Mouse (Mus musculus) hindbrain, embryonic 13.5 days (tissue): ENCODE data around the gene Gm49673. TPM values are rescaled to one million over a fixed set of nuclear protein-coding genes. Genes with fewer than 3 reads are reported as not detected.
"Not testable (repeated sequence)": the region's sequence is repeated elsewhere in the genome, so short reads cannot be mapped to it uniquely, and the experiment has no call there.

Experiments used
- ATAC-seq: fragments of 200-750 bp; cut with Nextera tagmentation; 2 replicates; pipeline ENCODE4 v1.8.0; 2017; ENCODE audit warnings: moderate TSS enrichment; ENCODE audit not compliant: low FRiP score
- H3K27ac ChIP-seq: fragments of 300-500 bp; sonication (generic); 2 replicates; pipeline ENCODE4 v1.5.1; 2015; ENCODE audit warnings: inconsistent platforms, mild to moderate bottlenecking, moderate library complexity
- H3K27me3 ChIP-seq: fragments of 300-500 bp; sonication (generic); 2 replicates; pipeline ENCODE4 v1.6.1; 2015; ENCODE audit warnings: mild to moderate bottlenecking, inconsistent platforms
- H3K36me3 ChIP-seq: fragments of 300-500 bp; sonication (generic); 2 replicates; pipeline ENCODE4 v1.6.1; 2015; ENCODE audit warnings: mild to moderate bottlenecking, inconsistent platforms
- H3K4me1 ChIP-seq: fragments of 300-500 bp; sonication (generic); replicated peaks from 2 replicates; pipeline ENCODE4 v1.6.1; 2015; ENCODE audit warnings: inconsistent platforms
- H3K4me2 ChIP-seq: fragments of 300-500 bp; sonication (generic); 2 replicates; pipeline ENCODE4 v1.6.1; 2015; ENCODE audit warnings: inconsistent platforms, mild to moderate bottlenecking, moderate library complexity
- H3K4me3 ChIP-seq: fragments of 300-500 bp; sonication (generic); 2 replicates; pipeline ENCODE4 v1.5.1; 2015; ENCODE audit warnings: mild to moderate bottlenecking, inconsistent platforms
- H3K9ac ChIP-seq: fragments of 300-500 bp; sonication (generic); 2 replicates; pipeline ENCODE4 v1.6.1; 2015; ENCODE audit warnings: mild to moderate bottlenecking, inconsistent platforms
- H3K9me3 ChIP-seq: fragments of 300-500 bp; sonication (generic); 2 replicates; pipeline ENCODE4 v1.6.1; 2016; ENCODE audit warnings: inconsistent platforms
- WGBS: fragments of 180-500 bp; shearing (Covaris S2); methylation state at CpG from one replicate; pipeline ENCODE4 v1.1.7; 2015; 5-methylcytosine and 5-hydroxymethylcytosine counted together
- polyA plus RNA-seq: library from polyadenylated mRNA; unstranded; fragments of >200 nt; fragmentation: Nextera tagmentation; extraction: Ambion mirVana; gene quantifications from 2 replicates; pipeline ENCODE4 v1.2.1, GENCODE M21; 2015

Gm49673 gene
- polyA plus RNA-seq, 1 experiment from 2014 or later: not detected

- H3K4me1 ChIP-seq, H3K27me3 ChIP-seq, H3K9me3 ChIP-seq, H3K36me3 ChIP-seq: not testable (repeated sequence)
- H3K4me2 ChIP-seq: peak within 1 kb of the TSS; percentile 53
- 2% methylated on average over 19 of the region's 55 CpGs for WGBS
- H3K4me3 ChIP-seq: peak within 1 kb of the TSS; percentile 54
- peak within 1 kb of the TSS; percentile 69 for H3K9ac ChIP-seq
- H3K27ac ChIP-seq: peak within 1 kb of the TSS; percentile 58
- ATAC-seq: peak; percentile 97
Measured at GRCm38 (mm10) chr17:8164701-8165607, 17.4 kb upstream of the Gm49673 start, which contains the start of gene Fgfr1op. Fgfr1op (plus strand) TSS chr17:8165501.

- not testable (repeated sequence) for H3K9me3 ChIP-seq, H3K9ac ChIP-seq, H3K4me2 ChIP-seq, H3K27ac ChIP-seq, H3K4me3 ChIP-seq, H3K27me3 ChIP-seq, H3K4me1 ChIP-seq, ATAC-seq, H3K36me3 ChIP-seq
- WGBS: 45% methylated on average over 3 of the region's 3 CpGs
Measured at GRCm38 (mm10) chr17:8160969-8161368, 13.4 kb upstream of the Gm49673 start.

GRCm38 (mm10) chr17:8158627-8159026 lies 11.0 kb upstream of the Gm49673 start:
- H3K9ac ChIP-seq, H3K36me3 ChIP-seq, H3K4me3 ChIP-seq, ATAC-seq, H3K27ac ChIP-seq, H3K9me3 ChIP-seq, H3K27me3 ChIP-seq, H3K4me1 ChIP-seq, H3K4me2 ChIP-seq: not testable (repeated sequence)
- no CpG with 5 or more reads among the region's 1 CpGs for WGBS

- not testable (repeated sequence) for H3K4me1 ChIP-seq, H3K4me2 ChIP-seq, H3K36me3 ChIP-seq, H3K27ac ChIP-seq, ATAC-seq, H3K9ac ChIP-seq, H3K27me3 ChIP-seq, H3K9me3 ChIP-seq, H3K4me3 ChIP-seq
- 100% methylated on average over 1 of the region's 8 CpGs for WGBS
Measured at GRCm38 (mm10) chr17:8155982-8156381, 8.4 kb upstream of the Gm49673 start.

GRCm38 (mm10) chr17:8155010-8155409 lies 7.4 kb upstream of the Gm49673 start:
- H3K27me3 ChIP-seq, ATAC-seq, H3K9ac ChIP-seq, H3K27ac ChIP-seq, H3K4me2 ChIP-seq, H3K36me3 ChIP-seq, H3K4me3 ChIP-seq, H3K4me1 ChIP-seq, H3K9me3 ChIP-seq: not testable (repeated sequence)
- WGBS: 90% methylated on average over 7 of the region's 7 CpGs

GRCm38 (mm10) chr17:8146931-8147330 lies 657 bp downstream of the Gm49673 start:
- 30% methylated on average over 5 of the region's 5 CpGs for WGBS
- peak; percentile 11; the same call in 1 of the 2 replicates for ATAC-seq
- H3K27me3 ChIP-seq, H3K36me3 ChIP-seq, H3K27ac ChIP-seq, H3K9me3 ChIP-seq, H3K4me1 ChIP-seq: not testable (repeated sequence)
- H3K4me3 ChIP-seq: peak overlapping the region; percentile 51
- H3K4me2 ChIP-seq: peak overlapping the region; percentile 62
- H3K9ac ChIP-seq: peak overlapping the region; percentile 67

- not testable (repeated sequence) for H3K27me3 ChIP-seq, H3K9ac ChIP-seq, ATAC-seq, H3K9me3 ChIP-seq, H3K27ac ChIP-seq, H3K4me2 ChIP-seq, H3K36me3 ChIP-seq, H3K4me1 ChIP-seq, H3K4me3 ChIP-seq
- 67% methylated on average over 11 of the region's 14 CpGs for WGBS
Measured at GRCm38 (mm10) chr17:8143802-8144673, 3.5 kb downstream of the Gm49673 start.

GRCm38 (mm10) chr17:8140210-8140609 lies 7.4 kb downstream of the Gm49673 start:
- not testable (repeated sequence) for H3K4me3 ChIP-seq, H3K9ac ChIP-seq, H3K4me2 ChIP-seq, H3K4me1 ChIP-seq, H3K36me3 ChIP-seq, H3K27ac ChIP-seq, H3K9me3 ChIP-seq, ATAC-seq, H3K27me3 ChIP-seq
- WGBS: 81% methylated on average over 3 of the region's 3 CpGs

- H3K4me3 ChIP-seq, H3K9ac ChIP-seq, H3K4me1 ChIP-seq, H3K4me2 ChIP-seq, H3K27me3 ChIP-seq, H3K36me3 ChIP-seq, ATAC-seq, H3K9me3 ChIP-seq, H3K27ac ChIP-seq: not testable (repeated sequence)
- 99% methylated on average over 5 of the region's 5 CpGs for WGBS
Measured at GRCm38 (mm10) chr17:8138116-8138515, 9.5 kb downstream of the Gm49673 start.

GRCm38 (mm10) chr17:8130849-8131248 lies 16.7 kb downstream of the Gm49673 start:
- H3K9me3 ChIP-seq, H3K4me3 ChIP-seq, H3K27me3 ChIP-seq, ATAC-seq, H3K9ac ChIP-seq, H3K36me3 ChIP-seq, H3K4me1 ChIP-seq, H3K4me2 ChIP-seq, H3K27ac ChIP-seq: not testable (repeated sequence)
- WGBS: no CpG with 5 or more reads among the region's 6 CpGs

GRCm38 (mm10) chr17:8129578-8129977 lies 18.0 kb downstream of the Gm49673 start:
- H3K4me3 ChIP-seq, H3K9ac ChIP-seq, H3K36me3 ChIP-seq, H3K27ac ChIP-seq, H3K9me3 ChIP-seq, ATAC-seq, H3K27me3 ChIP-seq, H3K4me1 ChIP-seq, H3K4me2 ChIP-seq: not testable (repeated sequence)
- WGBS: 91% methylated on average over 9 of the region's 9 CpGs

- H3K27me3 ChIP-seq, H3K4me1 ChIP-seq, ATAC-seq, H3K9ac ChIP-seq, H3K27ac ChIP-seq, H3K4me3 ChIP-seq, H3K9me3 ChIP-seq, H3K4me2 ChIP-seq, H3K36me3 ChIP-seq: not testable (repeated sequence)
- 100% methylated on average over 1 of the region's 7 CpGs for WGBS
Measured at GRCm38 (mm10) chr17:8128326-8128993, 19.1 kb downstream of the Gm49673 start.
